Mouse (Mus musculus) layer of hippocampus, postnatal 10 days (tissue): Measurements from ENCODE around the gene Btbd35f19. TPM values are rescaled to one million over a fixed set of nuclear protein-coding genes. Genes with fewer than 3 reads are reported as not detected.
"Not testable (repeated sequence)": the region's sequence is repeated elsewhere in the genome, so short reads cannot be mapped to it uniquely, and the experiment has no call there.

Source experiments
- DNase-seq, 2 experiments: peaks; one replicate each; pipeline ENCODE4 v3.0.0; 2021; ENCODE audit warnings: low spot score in 2 of 2
- long read RNA-seq: library from polyadenylated mRNA; stranded (forward); transcript quantifications from one replicate; pipeline ENCODE4 v2.0.0, GENCODE M21; 2023
- total RNA-seq, 2 experiments: library from RNA; stranded (reverse); gene quantifications; 2 replicates each; pipeline ENCODE4 v1.2.3; 2021

Gene Btbd35f19
- total RNA-seq: not detected
- long read RNA-seq: 0 reads

GRCm38 (mm10) chrX:31383818-31384217 is at the start of gene Btbd35f19:
Btbd35f19 (minus strand) TSS chrX:31383918.
- DNase-seq: not testable (repeated sequence)

- DNase-seq: peak in 1 of 2 experiments; percentile 6
Measured at GRCm38 (mm10) chrX:31341924-31342323, 41.8 kb downstream of the Btbd35f19 start.

- DNase-seq: not testable (repeated sequence)
Measured at GRCm38 (mm10) chrX:31336154-31336553, 47.6 kb downstream of the Btbd35f19 start, which contains the start of gene Btbd35f26. Btbd35f26 (plus strand) TSS chrX:31336454.

Other genes starting within 250 kb of the Btbd35f19 start
- gene Spin2f, start 130.0 kb downstream of the Btbd35f19 start, total RNA-seq: not detected
- gene Btbd35f26, start 47.5 kb downstream of the Btbd35f19 start, total RNA-seq: not detected
- gene Gm21883, start 190.4 kb upstream of the Btbd35f19 start, total RNA-seq: not detected
- gene Spin2e, start 235.0 kb upstream of the Btbd35f19 start, total RNA-seq: not detected